Mouse (Mus musculus): Measurements from ENCODE around the gene Tspyl2. TPM values are rescaled to one million over a fixed set of nuclear protein-coding genes. Genes with fewer than 3 reads are reported as not detected.

Gene Tspyl2
- polyA plus RNA-seq (2015; fragmentation: Nextera tagmentation; extraction: Ambion mirVana), result 60.5 and 64.1 TPM in 2 replicates

DNA sequence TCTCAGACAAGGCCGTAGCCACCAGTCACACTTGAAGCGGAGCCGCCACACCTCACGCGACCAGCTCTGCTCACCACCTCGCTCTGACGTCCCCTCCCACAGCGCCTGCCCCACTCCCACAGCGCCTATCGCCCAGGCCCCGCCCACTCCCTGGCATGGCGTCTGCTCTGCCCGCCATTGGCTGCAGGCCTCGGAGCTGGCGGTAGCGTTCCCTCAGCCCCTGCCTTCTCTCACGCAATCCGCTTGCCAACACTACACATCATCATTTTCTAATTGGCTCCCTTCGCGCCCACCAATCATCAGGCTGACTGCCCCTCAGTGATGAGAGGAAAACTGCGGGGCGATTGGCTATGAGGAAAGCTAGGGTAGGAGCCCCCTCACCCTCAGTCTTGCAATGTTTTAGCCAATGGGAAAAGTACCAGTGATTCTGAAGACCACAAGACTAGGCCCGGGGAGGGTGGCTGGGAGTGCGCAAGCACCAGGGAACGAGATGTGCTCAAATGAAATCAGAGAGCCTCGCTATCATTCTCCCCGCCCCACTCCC is at the start of gene Tspyl2:
Gene Tspyl2 (minus strand): TSS at position 68 of the 544 bp plus-strand sequence.
- H3K9me3 ChIP-seq (replicated peaks; ENCODE audit: control insufficient read depth, low read length, poor library complexity, severe bottlenecking), result no peaks in the 10 kb centered on the region
- peak; percentile 98 for ATAC-seq
- peaks cover 26% of the 10 kb centered on the region for H3K27me3 ChIP-seq (ENCODE audit: control insufficient read depth, insufficient read depth, low read depth, low read length)
- H3K9ac ChIP-seq (ENCODE audit: low read depth, low read length), result peak within 1 kb of the TSS; percentile 81
- H3K4me2 ChIP-seq (ENCODE audit: low read length), result peak within 1 kb of the TSS; percentile 53
- no peaks in the 10 kb centered on the region for H3K36me3 ChIP-seq (ENCODE audit: control insufficient read depth, insufficient read depth, low read length)
- H3K4me3 ChIP-seq (ENCODE audit: low read depth, low read length), result peak within 1 kb of the TSS; percentile 53
- H3K4me1 ChIP-seq (ENCODE audit: control insufficient read depth, insufficient read depth, low read length), result peaks cover 17% of the 10 kb centered on the region
- 15% methylated on average over 15 of the region's 27 CpGs for WGBS
- peak within 1 kb of the TSS; percentile 88 for H3K27ac ChIP-seq (ENCODE audit: low read length)

DNA sequence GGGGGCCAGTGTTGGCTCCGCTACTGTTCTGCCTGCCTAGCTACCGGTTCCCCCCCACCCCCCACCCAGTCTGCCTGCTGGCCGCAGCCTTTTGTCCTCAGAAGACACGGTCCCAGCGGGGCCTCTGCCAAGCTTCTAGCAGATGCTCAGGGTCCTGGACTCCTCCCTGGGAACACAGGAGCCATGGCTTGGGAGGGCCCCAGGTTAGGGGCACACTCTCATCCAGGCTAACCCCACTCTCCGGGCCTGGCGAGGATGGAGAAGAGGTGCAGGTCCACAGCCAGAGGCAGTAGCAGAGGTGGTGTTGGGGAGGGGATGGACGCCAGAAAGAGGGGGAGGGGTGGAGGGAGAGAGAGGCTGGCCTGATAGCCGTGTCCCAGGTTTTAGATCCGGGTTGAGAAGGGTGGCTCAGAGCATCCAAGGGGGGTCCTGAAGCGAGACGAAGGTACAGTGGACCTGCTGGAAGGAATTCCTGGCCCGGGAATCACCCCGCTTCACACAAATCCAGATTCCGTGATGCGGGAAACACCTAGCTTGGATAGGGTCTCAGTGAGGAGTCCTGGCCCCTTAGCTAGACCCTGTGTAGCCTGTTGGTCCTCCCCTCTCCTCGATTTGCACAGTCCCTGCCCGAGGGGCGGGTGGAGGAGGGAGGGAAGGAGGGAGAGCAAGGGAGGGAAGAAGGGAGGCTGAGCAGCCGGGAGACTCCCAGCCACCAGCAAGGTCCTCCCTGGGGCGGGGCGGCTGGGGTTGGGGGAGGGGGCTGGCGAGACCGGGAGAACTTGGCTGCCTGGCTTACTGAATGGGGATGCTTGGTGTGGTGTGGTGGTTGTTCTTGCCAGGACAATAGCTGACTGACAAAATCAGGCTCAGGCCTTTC is 26.4 kb upstream of the Tspyl2 start, which contains the start of gene Gpr173:
Gene Gpr173 (minus strand): TSS at position 308 of the 877 bp plus-strand sequence.
- Histone ChIP-seq H3K4me1 (ENCODE audit: control insufficient read depth, insufficient read depth, low read length) (peaks cover 23% of the 10 kb centered on the region), H3K9ac (ENCODE audit: low read depth, low read length) (peak within 1 kb of the TSS; percentile 72), H3K4me3 (ENCODE audit: low read depth, low read length) (peak within 1 kb of the TSS; percentile 59), H3K27me3 (ENCODE audit: control insufficient read depth, insufficient read depth, low read depth, low read length) (peaks cover 15% of the 10 kb centered on the region), H3K27ac (ENCODE audit: low read length) (peak within 1 kb of the TSS; percentile 87), H3K4me2 (ENCODE audit: low read length) (peak within 1 kb of the TSS; percentile 71), H3K9me3 (replicated peaks; ENCODE audit: control insufficient read depth, low read length, poor library complexity, severe bottlenecking) (no peaks in the 10 kb centered on the region), H3K36me3 (ENCODE audit: control insufficient read depth, insufficient read depth, low read length) (no peaks in the 10 kb centered on the region)
- 16% methylated on average over 19 of the region's 24 CpGs for WGBS
- peak; percentile 96 for ATAC-seq

GRCm38 (mm10) chrX:152368054-152368396 is 25.8 kb upstream of the Tspyl2 start:
- peaks cover 23% of the 10 kb centered on the region for H3K4me1 ChIP-seq (ENCODE audit: control insufficient read depth, insufficient read depth, low read length)
- H3K4me3 ChIP-seq (ENCODE audit: low read depth, low read length), result peak overlapping the region; percentile 59
- no peaks in the 10 kb centered on the region for H3K36me3 ChIP-seq (ENCODE audit: control insufficient read depth, insufficient read depth, low read length)
- peak overlapping the region; percentile 87 for H3K27ac ChIP-seq (ENCODE audit: low read length)
- no peaks in the 10 kb centered on the region for H3K9me3 ChIP-seq (replicated peaks; ENCODE audit: control insufficient read depth, low read length, poor library complexity, severe bottlenecking)
- ATAC-seq, result peak; percentile 53
- H3K9ac ChIP-seq (ENCODE audit: low read depth, low read length), result peak overlapping the region; percentile 72
- H3K27me3 ChIP-seq (ENCODE audit: control insufficient read depth, insufficient read depth, low read depth, low read length), result peaks cover 15% of the 10 kb centered on the region
- WGBS, result 36% methylated on average over 4 of the region's 4 CpGs
- H3K4me2 ChIP-seq (ENCODE audit: low read length), result peak overlapping the region; percentile 71

DNA sequence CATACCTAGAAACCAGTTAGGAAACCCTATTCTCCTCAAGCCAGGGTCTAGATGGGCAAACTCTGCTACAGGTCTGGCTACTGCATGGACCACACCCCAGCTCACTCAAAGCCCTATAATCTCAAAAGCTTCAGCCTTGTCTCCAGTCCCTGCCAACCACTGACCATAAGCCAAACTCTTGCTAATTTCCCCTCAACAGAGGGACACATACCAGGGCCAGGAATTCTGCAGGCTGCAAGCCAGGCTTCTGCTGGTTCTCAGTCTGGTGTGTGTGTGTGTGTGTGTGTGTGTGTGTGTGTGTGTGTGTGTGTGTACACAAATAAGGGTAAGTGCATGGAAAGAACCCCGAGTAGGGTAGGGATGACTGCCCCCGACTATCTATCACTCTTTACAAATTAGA is 24.2 kb upstream of the Tspyl2 start:
- Histone ChIP-seq H3K4me2 (ENCODE audit: low read length) (peak overlapping the region; percentile 71), H3K4me1 (ENCODE audit: control insufficient read depth, insufficient read depth, low read length) (peaks cover 23% of the 10 kb centered on the region), H3K4me3 (ENCODE audit: low read depth, low read length) (peak overlapping the region; percentile 59), H3K27me3 (ENCODE audit: control insufficient read depth, insufficient read depth, low read depth, low read length) (peaks cover 15% of the 10 kb centered on the region), H3K36me3 (ENCODE audit: control insufficient read depth, insufficient read depth, low read length) (no peaks in the 10 kb centered on the region), H3K27ac (ENCODE audit: low read length) (no peak overlapping the region), H3K9me3 (replicated peaks; ENCODE audit: control insufficient read depth, low read length, poor library complexity, severe bottlenecking) (no peaks in the 10 kb centered on the region), H3K9ac (ENCODE audit: low read depth, low read length) (no peak overlapping the region)
- 70% methylated on average over 2 of the region's 2 CpGs for WGBS
- ATAC-seq, result no peak

DNA sequence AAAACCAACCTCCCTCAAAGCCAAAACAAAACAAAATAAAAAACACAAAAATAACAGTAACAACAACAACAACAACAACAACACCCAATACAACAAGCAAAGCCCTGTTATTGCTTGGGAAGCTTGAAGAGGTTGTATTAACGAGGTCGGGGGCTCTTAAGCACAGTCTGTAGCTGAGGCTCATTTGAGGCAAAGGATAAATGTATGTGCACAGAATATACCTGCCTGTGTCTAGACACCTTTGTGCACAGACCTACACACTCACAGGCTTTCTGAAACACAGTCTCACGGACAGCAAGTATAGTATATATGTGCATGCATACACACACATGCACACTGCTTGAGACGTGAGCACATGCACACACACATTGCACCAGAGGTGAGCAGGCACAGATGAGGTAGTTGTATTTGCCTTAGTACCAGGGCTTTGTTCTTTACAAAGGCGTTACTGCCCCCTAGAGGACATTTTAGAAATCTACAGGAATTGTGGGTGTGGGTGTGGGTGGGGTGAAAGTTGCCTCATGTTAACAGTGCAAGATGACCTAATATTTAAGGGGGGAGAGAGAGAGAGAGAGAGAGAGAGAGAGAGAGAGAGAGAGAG is 10.4 kb upstream of the Tspyl2 start:
- Histone ChIP-seq H3K4me1 (ENCODE audit: control insufficient read depth, insufficient read depth, low read length) (no peaks in the 10 kb centered on the region), H3K9me3 (replicated peaks; ENCODE audit: control insufficient read depth, low read length, poor library complexity, severe bottlenecking) (no peaks in the 10 kb centered on the region), H3K27me3 (ENCODE audit: control insufficient read depth, insufficient read depth, low read depth, low read length) (peaks cover 14% of the 10 kb centered on the region), H3K4me3 (ENCODE audit: low read depth, low read length) (no peak overlapping the region), H3K27ac (ENCODE audit: low read length) (no peak overlapping the region), H3K36me3 (ENCODE audit: control insufficient read depth, insufficient read depth, low read length) (no peaks in the 10 kb centered on the region), H3K9ac (ENCODE audit: low read depth, low read length) (no peak overlapping the region), H3K4me2 (ENCODE audit: low read length) (no peak overlapping the region)
- ATAC-seq, result peak; percentile 82
- WGBS, result 24% methylated on average over 5 of the region's 5 CpGs

GRCm38 (mm10) chrX:152347041-152347440 is 4.8 kb upstream of the Tspyl2 start:
- H3K36me3 ChIP-seq (ENCODE audit: control insufficient read depth, insufficient read depth, low read length), result no peaks in the 10 kb centered on the region
- WGBS, result 98% methylated on average over 14 of the region's 14 CpGs
- 0 out of 2 replicates have a peak, but pooled peaks cover 2% of the 10 kb centered on the region for H3K4me1 ChIP-seq (ENCODE audit: control insufficient read depth, insufficient read depth, low read length)
- no peak for ATAC-seq
- H3K4me2 ChIP-seq (ENCODE audit: low read length), result no peak overlapping the region
- H3K9me3 ChIP-seq (replicated peaks; ENCODE audit: control insufficient read depth, low read length, poor library complexity, severe bottlenecking), result no peaks in the 10 kb centered on the region
- H3K27me3 ChIP-seq (ENCODE audit: control insufficient read depth, insufficient read depth, low read depth, low read length), result peaks cover 19% of the 10 kb centered on the region
- no peak overlapping the region for H3K4me3 ChIP-seq (ENCODE audit: low read depth, low read length)
- H3K27ac ChIP-seq (ENCODE audit: low read length), result no peak overlapping the region
- H3K9ac ChIP-seq (ENCODE audit: low read depth, low read length), result no peak overlapping the region

DNA sequence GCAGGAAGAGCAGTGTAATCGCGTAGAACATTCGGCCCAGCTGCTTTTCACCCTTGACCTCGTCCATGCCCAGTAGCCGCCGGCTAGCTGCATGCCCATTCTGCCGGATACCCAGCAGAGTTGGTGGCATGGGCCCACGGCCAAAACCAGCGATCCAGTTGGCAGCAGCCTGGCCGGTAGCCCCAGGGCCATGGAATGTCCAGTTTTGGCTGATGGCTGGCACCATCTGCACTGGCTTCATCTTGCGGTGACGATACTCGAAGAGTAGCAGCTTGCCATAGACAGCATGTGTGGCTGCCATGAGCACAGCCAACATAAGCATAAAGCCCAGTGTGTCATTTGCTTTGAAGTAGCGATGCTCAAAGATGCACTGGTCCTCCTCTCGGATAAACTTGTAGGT is 4.4 kb upstream of the Tspyl2 start:
- WGBS, result 92% methylated on average over 15 of the region's 15 CpGs

DNA sequence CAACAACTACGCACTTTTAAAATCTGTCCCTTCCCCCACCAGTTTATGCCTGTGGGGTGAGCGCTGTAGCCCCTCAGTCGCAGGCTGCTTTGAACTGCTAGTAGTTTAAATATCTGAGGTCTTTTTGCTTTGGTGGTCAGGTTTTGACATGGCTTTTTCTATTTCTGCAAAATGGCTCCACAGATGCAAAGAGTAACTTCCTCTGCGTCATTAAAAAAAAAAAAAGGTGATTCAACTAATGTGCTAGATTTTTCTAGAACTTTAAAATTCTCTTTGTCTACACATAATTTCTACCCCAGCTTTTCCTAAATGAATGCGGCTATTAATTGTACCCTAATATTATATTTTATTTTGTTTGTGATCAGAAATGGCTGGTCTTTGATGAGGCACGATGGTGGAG is 678 bp upstream of the Tspyl2 start:
- 34% methylated on average over 6 of the region's 6 CpGs for WGBS
- Histone ChIP-seq H3K36me3 (ENCODE audit: control insufficient read depth, insufficient read depth, low read length) (no peaks in the 10 kb centered on the region), H3K4me2 (ENCODE audit: low read length) (peak overlapping the region; percentile 41), H3K9me3 (replicated peaks; ENCODE audit: control insufficient read depth, low read length, poor library complexity, severe bottlenecking) (no peaks in the 10 kb centered on the region), H3K4me1 (ENCODE audit: control insufficient read depth, insufficient read depth, low read length) (peaks cover 15% of the 10 kb centered on the region), H3K27ac (ENCODE audit: low read length) (peak overlapping the region; percentile 78), H3K27me3 (ENCODE audit: control insufficient read depth, insufficient read depth, low read depth, low read length) (peaks cover 26% of the 10 kb centered on the region), H3K4me3 (ENCODE audit: low read depth, low read length) (peak overlapping the region; percentile 29), H3K9ac (ENCODE audit: low read depth, low read length) (peak overlapping the region; percentile 17; the same call in 1 of the 2 replicates)
- no peak for ATAC-seq

More for the DNA sequence above, 4.4 kb upstream of the Tspyl2 start:
- H3K9me3 ChIP-seq (replicated peaks; ENCODE audit: control insufficient read depth, low read length, poor library complexity, severe bottlenecking), result no peaks in the 10 kb centered on the region
- H3K27ac ChIP-seq (ENCODE audit: low read length), result no peak overlapping the region
- H3K4me3 ChIP-seq (ENCODE audit: low read depth, low read length), result no peak overlapping the region
- no peaks in the 10 kb centered on the region for H3K36me3 ChIP-seq (ENCODE audit: control insufficient read depth, insufficient read depth, low read length)
- peaks cover 19% of the 10 kb centered on the region for H3K27me3 ChIP-seq (ENCODE audit: control insufficient read depth, insufficient read depth, low read depth, low read length)
- H3K4me2 ChIP-seq (ENCODE audit: low read length), result no peak overlapping the region
- H3K4me1 ChIP-seq (ENCODE audit: control insufficient read depth, insufficient read depth, low read length), result 0 out of 2 replicates have a peak, but pooled peaks cover 2% of the 10 kb centered on the region
- no peak overlapping the region for H3K9ac ChIP-seq (ENCODE audit: low read depth, low read length)
- no peak for ATAC-seq

Measured in midbrain, embryonic 16.5 days (tissue).